Mouse (Mus musculus) liver, adult (tissue): ENCODE measurements around the gene Zfp668.

Experiments
- GATA4 ChIP-seq: IDR thresholded peaks from 2 replicates; pipeline ENCODE4 v1.6.1; 2014; ENCODE audit warnings: mild to moderate bottlenecking, low read length; ENCODE audit not compliant: insufficient replicate concordance

Gene Zfp668

GRCm38 (mm10) chr7:127876467-127877348 lies at the start of gene Zfp668:
Zfp668 (minus strand) TSS chr7:127876828.
- TF ChIP-seq GATA4, result no peak

- no peak for TF ChIP-seq GATA4
These were observed 49.4 kb upstream of the Zfp668 start for GRCm38 (mm10) chr7:127926066-127926465.

- TF ChIP-seq GATA4, result no peak
These were observed 48.6 kb upstream of the Zfp668 start for GRCm38 (mm10) chr7:127925252-127925651.

GRCm38 (mm10) chr7:127923714-127924113 lies 47.1 kb upstream of the Zfp668 start:
- TF ChIP-seq GATA4, result no peak

- no peak for TF ChIP-seq GATA4
These were observed 46.0 kb upstream of the Zfp668 start for GRCm38 (mm10) chr7:127922451-127923275.

GRCm38 (mm10) chr7:127921516-127921915 lies 44.9 kb upstream of the Zfp668 start:
- TF ChIP-seq GATA4, result no peak

GRCm38 (mm10) chr7:127919290-127919689 lies 42.7 kb upstream of the Zfp668 start:
- TF ChIP-seq GATA4, result no peak

- TF ChIP-seq GATA4, result no peak
These were observed 41.6 kb upstream of the Zfp668 start for GRCm38 (mm10) chr7:127918203-127918602.

GRCm38 (mm10) chr7:127915293-127915692 lies 38.7 kb upstream of the Zfp668 start:
- no peak for TF ChIP-seq GATA4

GRCm38 (mm10) chr7:127912938-127913337 lies 36.3 kb upstream of the Zfp668 start:
- no peak for TF ChIP-seq GATA4

GRCm38 (mm10) chr7:127912190-127912871 lies 35.7 kb upstream of the Zfp668 start, which contains the start of gene Kat8:
Kat8 (plus strand) TSS chr7:127912516.
- TF ChIP-seq GATA4, result no peak

- no peak for TF ChIP-seq GATA4
These were observed 32.0 kb upstream of the Zfp668 start for GRCm38 (mm10) chr7:127908656-127909055.

GRCm38 (mm10) chr7:127907939-127908338 lies 31.3 kb upstream of the Zfp668 start:
- no peak for TF ChIP-seq GATA4

- TF ChIP-seq GATA4, result no peak
These were observed 27.6 kb upstream of the Zfp668 start, which contains the start of gene Bckdk for GRCm38 (mm10) chr7:127903971-127904796. Bckdk (plus strand) TSS chr7:127904082.
